Mouse (Mus musculus) retina, postnatal 1 day (tissue): ENCODE measurements around the gene Zfp507.

ENCODE experiments used
- DNase-seq: peaks from one replicate; pipeline ENCODE4 v3.0.0-alpha.2; 2012

The Zfp507 gene

DNA sequence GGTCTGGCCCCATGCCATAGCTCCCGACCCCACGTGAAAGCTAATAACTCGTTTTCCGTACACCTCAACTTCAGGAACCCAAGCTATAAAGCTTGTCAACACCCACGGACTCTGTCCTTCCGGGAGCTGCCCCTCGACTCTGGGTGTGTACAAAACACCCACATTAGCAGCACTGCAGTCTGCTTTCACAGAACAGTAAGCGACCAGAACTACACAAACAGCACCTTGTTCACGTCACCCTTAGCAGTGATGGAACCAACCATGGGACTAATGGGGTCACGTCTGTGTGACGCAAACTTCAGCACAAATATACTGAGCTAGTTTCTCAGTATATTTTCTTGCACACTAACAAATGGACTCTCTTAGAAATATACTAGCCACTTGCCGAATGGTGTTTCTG lies 28.7 kb downstream of the Zfp507 start:
- DNase-seq = no peak

DNA sequence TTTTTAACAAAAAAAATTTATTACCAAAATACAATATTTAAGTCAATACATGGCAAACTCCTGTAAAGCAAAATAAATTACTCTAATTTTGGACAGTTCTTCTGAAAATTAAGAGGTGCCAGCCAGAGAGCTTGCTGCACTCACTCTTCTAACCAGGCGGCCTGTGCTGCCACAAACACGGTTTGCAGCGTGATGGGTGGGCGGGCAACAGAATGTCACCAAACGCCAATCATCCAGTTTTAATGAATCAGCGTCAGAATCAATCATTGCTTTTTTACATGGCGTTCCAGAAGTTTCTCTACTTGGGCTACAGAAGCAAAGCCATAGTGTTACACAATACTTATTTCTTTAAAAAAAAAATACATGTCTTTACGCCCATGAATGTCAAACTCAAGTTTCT lies 30.5 kb downstream of the Zfp507 start:
- no peak for DNase-seq

DNA sequence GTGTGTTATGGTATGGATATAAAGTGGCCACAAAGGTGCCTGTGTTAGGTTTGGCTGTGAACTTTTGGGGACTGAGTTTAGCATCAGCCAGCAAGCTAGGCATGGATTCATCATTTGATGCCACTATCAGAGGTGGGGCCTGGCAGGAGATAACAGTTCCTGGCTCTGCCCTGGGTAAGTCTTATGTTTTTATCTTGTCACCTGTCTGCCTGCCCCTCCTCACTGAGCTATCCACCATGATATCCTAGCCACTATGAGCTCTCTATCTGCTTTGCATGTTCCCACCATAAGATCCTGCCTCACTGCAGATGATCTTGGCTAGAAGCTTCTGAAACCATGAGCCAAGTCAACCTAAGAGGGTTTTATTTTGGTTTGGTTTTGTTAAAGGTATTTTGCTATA lies 31.7 kb downstream of the Zfp507 start:
- no peak for DNase-seq

DNA sequence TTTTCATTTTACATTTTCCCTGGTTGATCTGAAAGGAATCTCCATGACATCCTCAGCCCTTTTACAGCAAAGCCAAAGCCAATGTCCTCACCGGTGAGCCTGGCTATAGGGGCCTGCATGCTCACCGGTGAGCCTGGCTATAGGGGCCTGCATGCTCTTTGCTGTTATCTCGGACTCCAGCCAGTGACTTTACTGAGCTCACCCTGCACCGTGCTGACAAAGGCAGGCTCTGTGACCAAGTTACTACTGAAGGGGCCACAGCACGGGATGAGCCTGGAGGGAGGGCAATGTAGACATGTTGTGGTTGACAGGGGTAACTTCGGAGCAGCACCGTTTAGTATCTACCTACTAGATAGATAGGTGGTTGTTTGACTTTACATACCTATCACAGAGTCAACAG lies 32.7 kb downstream of the Zfp507 start:
- DNase-seq = no peak

DNA sequence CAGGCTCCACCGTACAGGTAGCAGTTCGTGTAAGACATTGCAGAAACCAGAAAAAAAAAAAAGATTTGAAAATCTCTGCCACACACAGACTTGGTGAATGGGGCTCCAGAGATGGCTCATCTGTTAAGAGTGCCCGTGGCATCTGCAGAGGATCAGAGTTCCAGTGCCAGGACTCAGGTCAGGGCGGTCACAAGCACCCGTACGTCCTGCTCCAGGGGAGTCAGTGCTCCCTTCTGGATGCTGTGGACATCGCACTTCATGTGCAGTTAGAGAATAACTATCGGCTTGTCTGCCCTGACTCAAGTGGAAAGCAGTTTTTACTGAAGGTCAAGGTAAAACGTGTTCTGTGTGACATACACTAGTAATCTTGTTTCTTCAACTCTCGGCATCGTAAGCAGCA lies 38.3 kb downstream of the Zfp507 start:
- no peak for DNase-seq

DNA sequence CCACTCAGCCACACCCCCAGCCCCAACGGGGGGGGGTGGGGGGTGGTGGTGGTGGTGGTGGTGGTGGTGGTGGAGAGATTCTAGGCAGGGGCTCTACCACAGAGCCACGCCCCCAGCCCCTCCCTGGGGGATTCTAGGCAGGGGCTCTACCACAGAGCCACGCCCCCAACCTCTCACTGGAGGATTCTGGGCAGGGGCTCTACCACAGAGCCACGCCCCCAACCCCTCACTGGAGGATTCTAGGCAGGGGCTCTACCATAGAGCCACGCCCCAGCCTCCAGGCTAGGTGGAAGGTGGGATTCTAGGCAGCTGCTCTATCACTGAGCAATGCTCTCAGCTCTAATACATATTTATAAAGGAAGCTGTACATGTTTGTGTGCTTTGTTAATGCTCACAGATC lies 41.0 kb downstream of the Zfp507 start:
- DNase-seq = no peak

DNA sequence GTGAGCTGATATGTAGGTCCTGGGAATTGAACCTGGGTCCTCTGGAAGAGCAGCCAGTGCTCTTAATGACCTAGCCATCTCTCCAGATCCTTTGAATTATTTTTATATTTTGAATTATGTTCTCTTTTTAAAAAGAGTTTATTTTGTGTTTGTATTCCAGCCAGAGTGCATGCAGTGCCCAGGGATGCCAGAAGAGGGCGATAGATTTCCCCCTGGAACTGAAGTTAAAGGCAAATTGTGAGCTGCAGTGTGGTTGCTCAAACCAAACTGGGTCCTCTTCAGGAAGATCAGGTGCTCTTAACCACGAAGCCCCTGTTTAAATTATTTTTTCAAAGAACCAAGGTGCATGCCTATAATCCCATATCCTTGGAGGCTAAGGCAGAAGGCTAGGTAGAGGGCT lies 43.2 kb downstream of the Zfp507 start:
- peak; percentile 25 for DNase-seq

DNA sequence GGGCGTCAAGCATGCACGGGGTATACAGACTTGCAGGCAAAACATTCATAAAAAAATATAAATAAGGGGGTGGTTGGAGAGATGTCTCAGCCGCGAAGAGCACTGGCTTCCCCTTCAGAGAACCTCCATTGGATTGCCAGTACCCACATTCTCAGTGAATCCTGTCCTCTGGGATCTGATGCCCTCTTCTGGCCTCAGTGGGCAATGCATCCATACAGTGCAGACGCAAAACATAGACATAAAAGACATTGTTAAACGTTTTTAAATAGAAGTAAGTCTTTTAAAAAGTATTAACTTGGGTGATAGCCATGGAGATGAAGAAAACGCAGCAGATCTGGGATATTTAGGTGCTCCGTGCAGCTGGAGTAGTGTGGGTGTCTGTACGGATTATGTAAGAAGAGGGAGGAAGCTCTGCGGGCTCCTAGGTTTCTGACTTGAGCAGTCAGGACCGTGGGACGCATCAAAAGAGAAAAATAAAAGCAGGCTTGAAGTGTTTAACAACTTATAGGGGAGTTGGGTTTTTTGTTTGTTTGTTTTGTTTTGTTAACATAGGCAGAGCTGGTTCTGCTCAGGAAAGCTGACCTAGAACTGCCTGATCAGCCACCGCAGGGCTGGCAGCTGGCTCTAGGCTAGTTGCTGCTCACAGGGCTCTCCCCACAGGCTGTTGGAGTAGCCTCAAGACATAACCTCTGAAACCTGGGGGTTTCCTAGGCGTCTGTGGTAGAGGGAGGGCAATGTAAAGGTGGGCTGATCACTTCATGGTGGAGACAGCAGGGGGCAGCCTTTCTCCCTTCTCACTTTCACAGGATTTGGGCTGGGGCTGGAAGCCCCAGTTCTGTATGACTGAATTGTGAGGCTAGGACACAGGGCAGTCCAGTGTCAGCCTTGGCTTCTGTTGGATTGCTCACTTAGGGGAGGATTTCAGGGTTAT lies 46.0 kb downstream of the Zfp507 start:
- no peak for DNase-seq

DNA sequence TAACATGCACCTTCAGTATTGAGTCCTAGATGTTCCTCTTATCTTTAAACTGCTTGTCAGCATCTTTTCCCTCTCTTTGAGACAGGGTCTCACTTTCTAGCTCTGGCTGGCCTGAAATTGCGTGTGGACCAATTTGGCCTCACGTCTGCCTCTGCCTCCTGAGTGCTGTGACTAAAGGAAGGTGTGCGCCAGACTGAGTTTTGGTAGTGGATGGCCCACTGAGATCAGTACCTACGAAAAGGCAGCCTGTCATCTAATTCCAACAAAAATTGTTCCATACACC lies 48.0 kb downstream of the Zfp507 start:
- no peak for DNase-seq

DNA sequence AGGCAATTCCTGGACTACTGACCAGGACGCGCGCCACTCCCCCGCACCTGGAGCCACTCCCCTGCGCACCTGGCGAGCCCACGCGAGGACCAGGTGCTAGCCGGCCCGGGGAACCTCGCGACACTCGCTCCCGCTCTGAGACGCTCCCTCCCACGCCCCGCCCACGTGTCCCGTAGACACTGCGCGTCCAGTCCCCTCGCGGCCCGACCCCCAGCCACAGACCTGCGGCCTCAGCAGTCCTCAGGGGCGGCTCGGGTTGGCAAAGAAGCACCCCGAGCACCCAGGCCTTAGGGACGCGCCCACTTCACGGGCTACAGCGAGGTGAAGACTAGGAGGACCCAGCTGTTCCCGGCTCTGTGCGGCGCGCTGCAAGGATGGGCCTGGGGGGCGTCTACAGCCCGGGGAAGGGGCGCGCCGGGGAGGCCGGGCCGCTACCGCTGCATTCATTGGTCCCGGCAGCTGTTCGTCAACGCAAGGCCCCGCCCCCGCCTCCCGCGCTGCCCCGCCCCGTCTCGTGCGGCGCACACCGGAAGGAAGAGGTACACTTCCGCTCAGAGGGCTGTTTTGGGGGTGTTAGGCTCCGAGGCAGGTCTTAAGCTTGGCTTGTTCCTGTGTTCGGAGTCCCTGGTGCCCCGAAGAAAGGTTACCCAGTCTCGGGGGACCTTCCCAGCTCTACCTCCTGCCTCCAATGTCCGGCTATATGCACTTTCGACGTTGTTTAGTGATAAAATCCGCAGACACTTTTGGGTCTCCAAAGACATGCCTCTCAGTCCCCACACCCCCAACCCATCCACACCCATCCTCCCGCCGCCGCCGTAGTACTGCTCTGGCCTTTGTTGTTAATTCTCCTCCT lies 48.5 kb downstream of the Zfp507 start, which contains the start of gene Dpy19l3:
Dpy19l3 (minus strand) TSS at position 422 of the 853 bp plus-strand sequence.
- peak; percentile 91 for DNase-seq

DNA sequence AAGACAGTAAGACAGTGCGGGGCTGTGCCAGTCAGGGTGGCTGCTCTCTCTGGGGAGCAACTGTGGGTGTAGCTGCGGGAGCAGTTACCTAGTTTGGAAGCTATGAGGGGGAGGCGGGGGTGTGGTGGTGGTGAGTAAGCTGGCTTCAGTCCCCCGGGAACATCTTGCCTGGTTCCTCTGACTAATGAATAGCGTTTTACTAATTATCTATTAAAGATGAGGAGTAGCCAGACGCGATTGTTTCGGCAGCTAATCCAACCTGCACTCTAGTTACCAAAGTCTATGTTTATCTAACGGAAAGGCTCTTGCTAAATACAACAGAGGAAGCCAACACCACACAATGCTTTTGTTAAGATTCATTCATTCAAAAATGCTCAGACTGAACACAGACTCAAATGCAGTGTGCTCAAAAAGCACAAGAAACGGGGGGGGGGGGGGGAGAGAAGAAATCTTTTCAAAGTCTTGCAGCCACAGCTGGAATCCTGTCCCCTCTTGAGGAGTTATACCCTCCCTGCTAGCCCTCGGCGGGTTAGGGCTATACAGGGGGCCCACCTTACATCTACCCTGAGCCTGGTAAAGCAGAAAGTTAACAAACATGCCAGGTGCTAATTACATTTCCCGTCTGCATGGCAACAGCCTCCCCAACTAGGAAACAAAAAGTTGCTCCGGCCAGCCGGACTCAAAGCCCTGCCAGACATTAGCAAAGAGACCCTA lies 49.3 kb downstream of the Zfp507 start:
- peak; percentile 26 for DNase-seq

DNA sequence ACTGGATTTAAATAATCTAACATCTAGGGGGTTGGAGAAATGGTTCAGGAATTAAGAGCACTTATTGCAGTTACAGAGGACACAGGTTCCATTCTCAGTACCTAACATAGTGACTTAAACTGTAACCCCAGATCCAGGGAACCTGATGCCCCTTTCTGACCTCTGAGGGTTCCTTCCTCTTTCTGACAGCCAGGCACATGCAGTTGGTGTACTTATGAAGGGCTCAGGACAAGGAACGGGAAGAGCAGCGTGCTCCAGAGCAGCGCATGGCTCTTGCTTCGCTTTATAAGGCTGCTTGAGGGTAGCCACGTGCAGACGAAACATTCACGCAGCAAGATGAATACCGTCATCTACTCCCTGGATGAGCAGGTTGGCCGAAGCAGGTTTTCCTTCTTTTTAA lies 51.9 kb downstream of the Zfp507 start:
- no peak for DNase-seq

DNA sequence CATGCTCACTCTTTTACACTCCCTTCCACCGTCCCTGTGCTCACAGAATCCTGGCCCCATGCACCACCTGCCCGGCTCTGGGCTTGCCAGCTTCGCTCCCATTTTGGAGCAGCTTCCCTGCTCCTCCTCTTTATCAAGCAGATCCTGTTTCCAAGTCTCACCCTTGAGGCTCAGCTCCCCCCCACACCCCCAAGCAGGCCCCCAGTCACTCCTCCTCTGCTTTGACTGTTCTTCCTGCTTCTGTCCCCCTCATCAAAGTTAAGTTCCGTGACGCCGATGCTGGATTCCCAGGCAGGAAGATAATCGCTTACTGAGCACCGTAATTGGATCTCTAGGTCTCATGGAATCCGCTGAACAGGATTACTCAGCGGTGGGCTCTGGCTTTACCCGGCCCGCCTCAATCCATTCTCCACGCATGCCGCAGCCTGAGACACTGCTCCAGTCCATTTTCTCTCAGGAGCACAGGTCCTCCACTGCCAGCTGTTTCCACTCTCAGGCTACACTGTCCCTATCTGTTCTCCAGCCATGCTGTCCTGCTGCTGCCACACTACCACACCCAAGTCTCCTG lies 55.3 kb downstream of the Zfp507 start:
- peak; percentile 53 for DNase-seq

DNA sequence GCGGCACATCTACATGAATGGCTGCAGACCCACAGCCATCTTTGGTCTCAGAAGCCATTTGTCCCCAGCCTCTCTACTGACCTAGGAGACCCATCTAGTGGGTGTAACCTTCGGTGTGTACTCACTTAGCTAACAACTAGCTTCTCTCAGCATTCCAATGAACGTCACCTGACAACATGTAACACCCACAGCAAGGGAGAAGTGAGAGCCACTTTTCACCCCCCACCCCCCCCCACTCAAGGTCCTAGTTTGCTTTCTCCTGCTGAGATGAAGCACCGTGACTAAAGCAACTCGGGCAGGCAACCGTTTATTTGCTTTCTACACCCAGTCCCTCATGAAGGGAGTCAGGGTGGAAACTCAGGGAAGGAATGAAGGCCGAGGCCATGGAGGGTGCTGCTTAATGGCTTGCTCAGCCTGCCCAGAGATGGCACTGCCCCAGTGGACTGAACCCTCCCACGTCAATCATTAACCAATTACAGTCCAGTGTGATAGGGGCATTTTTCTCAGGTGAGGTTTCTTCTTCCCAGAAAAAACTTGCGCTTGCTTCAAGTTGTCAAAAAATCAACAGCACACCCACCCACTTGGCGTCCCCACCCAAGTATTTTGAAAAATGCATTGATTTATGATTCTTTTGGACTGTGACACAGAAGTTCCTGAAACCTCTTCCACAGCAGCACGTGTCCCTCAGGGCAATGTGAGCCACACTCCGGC lies 56.0 kb downstream of the Zfp507 start:
- no peak for DNase-seq

DNA sequence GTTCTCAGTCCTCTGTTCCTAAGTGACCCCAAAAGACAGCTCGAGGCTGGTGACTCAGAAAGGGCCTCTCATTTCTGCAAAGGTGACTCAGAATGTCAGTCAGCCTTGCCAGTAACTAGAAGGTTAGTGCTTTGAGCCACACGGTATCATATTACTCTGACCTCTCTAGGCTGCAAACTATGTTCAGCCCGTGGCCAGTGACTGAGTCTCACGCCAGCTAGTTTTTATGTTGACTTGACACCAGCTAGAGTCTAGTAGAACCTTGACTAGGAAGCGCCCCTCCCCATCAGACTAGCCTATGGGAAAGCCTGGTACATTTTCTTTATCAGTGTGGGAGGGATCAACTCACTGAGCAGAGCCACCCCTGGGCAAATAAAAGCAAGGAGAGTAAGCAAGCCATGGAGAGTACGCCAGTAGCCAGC lies 57.5 kb downstream of the Zfp507 start:
- no peak for DNase-seq

DNA sequence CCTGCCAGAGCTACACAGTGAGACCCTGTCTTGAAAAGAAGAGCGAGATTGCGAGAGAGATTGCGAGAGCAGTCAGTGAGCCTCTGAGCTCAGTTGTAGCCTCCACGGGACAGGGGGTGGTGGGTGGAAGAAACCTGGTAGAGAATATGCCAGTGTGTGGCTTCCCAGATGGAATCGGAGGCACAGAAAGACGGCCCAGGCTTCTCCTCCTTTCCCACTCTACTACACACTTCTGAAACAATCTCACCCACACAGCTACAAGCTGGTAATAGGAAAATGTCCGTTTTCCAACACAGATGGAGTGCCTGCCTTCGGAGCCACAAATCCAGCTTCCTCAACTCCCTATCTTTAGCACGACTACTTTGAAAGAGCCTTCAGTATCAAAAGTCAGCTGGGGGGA lies 58.0 kb downstream of the Zfp507 start:
- no peak for DNase-seq

DNA sequence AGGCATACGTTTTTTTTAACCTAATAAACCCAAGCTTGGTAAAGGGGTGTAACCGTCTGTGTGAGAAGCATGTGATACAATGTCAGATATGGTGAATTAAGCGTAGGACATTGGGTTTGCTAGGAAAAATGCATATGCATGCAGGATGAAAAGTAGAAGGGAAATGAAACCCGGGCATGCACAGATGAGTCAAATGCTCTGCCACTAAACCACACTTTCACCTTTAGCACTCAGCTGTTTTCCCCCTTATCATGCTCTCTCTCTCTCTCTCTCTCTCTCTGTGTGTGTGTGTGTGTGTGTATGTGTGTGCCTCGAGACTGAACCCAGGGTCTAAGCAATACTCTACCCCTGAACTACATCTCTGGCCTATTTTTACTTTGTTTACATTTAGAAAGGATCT lies 60.5 kb downstream of the Zfp507 start:
- DNase-seq = no peak

DNA sequence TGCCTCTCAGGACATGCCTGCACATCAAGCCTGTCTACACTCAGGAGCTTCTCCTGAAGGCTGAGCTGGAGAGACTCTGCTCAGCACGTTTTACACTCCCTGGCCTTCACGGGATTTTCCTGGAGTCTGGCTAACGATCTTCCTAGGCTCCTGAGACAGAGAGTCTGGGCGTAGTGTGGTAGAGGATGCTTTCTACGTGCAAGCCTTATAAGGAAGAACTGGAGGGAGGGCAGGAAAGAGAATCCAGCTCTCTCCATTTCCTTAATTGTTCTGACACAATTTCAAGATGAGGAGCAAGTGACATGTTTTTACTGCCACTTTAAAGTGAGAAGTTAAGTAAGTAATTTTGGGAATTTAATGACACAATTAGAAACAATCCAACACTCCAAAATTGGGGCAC lies 60.9 kb downstream of the Zfp507 start:
- DNase-seq = no peak

DNA sequence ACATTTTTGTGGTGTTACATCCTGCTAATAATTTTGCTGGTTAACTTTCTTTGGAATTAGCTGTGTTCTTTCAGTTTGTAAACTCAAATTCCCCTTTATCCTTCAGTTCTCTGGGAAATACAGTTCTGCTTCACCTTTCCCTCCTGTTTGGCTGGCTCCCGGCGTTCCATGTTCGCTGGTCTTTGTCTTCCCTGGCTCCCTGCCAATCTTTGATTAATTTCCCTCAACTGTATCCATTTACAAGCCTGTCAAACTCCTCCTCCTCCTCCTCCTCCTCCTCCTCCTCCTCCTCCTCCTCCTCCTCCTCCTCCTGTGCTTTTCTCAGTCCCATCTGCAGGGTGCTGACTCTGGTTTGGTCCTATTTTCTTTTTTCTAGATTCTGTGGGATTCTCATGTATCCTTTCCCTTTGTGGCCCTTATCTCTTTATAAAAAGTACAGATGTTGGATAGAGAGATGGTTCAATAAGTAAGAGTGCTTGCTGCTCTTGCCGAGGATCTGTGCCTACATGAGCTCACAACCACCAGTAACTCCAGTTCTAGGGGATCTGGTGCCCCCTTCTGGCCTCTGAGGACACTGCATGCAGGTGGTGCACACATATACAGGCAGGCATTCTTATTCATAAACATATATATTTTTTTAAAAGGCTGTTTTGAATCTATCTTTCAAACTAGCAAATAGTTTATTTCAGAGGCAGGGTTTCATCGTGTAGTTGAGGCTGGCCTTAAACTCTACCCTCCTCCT lies 62.1 kb downstream of the Zfp507 start:
- peak; percentile 60 for DNase-seq

DNA sequence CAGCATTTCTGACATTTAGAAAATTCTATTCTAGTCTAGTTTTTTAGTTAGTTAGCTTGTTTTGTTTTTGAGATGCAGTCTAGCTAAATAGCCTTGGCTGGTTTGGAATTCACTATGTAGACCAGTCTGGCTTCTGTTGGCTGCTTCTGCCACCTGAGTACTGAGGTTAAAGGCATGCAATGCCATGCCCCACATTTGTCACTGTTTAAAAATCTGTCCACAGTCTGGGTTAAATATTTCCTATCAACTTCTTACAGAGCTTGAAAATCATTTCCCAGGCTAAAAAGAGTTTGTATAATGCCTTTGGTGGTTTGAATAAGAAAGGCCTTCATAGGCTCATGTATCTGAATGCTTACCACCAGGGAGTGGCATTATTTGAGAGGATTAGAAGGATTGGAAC lies 63.9 kb downstream of the Zfp507 start:
- no peak for DNase-seq

DNA sequence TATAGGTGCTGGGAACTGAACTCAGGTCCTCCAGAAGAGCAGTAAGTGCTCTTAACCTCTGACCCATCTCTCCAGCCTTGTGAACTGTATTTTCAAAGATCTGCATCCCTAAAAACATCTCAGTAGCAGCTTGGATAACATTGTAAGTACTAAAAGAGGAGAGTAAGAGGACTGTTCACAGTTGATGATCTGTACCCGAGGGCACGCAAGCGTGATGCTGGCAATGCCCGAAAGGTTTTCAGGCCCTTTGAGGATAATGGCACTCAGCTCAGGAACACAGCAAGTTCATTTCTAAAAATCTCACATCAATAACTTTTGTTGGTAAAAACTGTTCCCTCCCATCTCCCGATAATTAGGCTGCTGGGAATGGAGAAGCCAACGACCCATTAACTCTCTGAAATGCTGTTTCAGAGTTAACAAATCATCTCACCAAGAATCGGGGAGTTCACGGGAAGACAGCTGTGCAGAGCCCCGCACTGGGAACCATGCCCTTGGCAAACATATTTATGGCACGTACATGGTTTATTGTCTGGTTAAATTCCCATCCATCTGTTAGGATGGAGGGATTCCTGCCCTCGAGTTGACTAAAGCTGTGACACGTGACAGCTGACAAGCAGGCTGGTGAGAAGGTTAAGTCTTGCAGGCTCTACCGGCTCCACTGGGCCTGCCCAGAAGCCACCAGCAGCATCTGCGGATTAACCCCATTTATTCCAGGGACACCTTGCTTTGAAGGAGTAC lies 69.3 kb downstream of the Zfp507 start:
- peak; percentile 70 for DNase-seq
